Mouse (Mus musculus) hindbrain, postnatal 0 days (tissue): ENCODE results near the gene Ambra1. TPM values are rescaled to one million over a fixed set of nuclear protein-coding genes. Genes with fewer than 3 reads are reported as not detected.
A peak's percentile ranks its signal among the peaks of the same experiment; 100 is the strongest.

Experiments used
- ATAC-seq: fragments of 200-750 bp; cut with Nextera tagmentation; 2 replicates; pipeline ENCODE4 v1.8.0; 2017; ENCODE audit warnings: mild to moderate bottlenecking, moderate TSS enrichment, moderate library complexity
- DNase-seq: peaks from one replicate; pipeline ENCODE4 v3.0.0-alpha.2; 2015; ENCODE audit warnings: low spot score
- H3K27ac ChIP-seq: fragments of 300-500 bp; sonication (generic); 2 replicates; pipeline ENCODE4 v1.5.1; 2014; ENCODE audit warnings: mild to moderate bottlenecking
- H3K27me3 ChIP-seq: fragments of 300-500 bp; sonication (generic); 2 replicates; pipeline ENCODE4 v1.6.1; 2014; ENCODE audit warnings: low read length, mixed read lengths; ENCODE audit not compliant: insufficient read depth
- H3K36me3 ChIP-seq: fragments of 300-500 bp; sonication (generic); 2 replicates; pipeline ENCODE4 v1.6.1; 2014; ENCODE audit warnings: low read length, mixed read lengths; ENCODE audit not compliant: insufficient read depth
- H3K4me1 ChIP-seq: fragments of 300-500 bp; sonication (generic); 2 replicates; pipeline ENCODE4 v1.6.1; 2014; ENCODE audit warnings: antibody characterized with exemption, low read length, mixed read lengths; ENCODE audit not compliant: insufficient read depth
- H3K4me2 ChIP-seq: fragments of 300-500 bp; sonication (generic); 2 replicates; pipeline ENCODE4 v1.6.1; 2014; ENCODE audit warnings: low read depth, mild to moderate bottlenecking, low read length, moderate library complexity, mixed read lengths
- H3K4me3 ChIP-seq: fragments of 300-500 bp; sonication (generic); 2 replicates; pipeline ENCODE4 v1.5.1; 2014; ENCODE audit warnings: low read length
- H3K9ac ChIP-seq: fragments of 300-500 bp; sonication (generic); replicated peaks from 2 replicates; pipeline ENCODE4 v1.6.1; 2014; ENCODE audit warnings: mild to moderate bottlenecking, low read length, moderate library complexity, mixed read lengths
- H3K9me3 ChIP-seq: fragments of 300-500 bp; sonication (generic); 2 replicates; pipeline ENCODE4 v1.6.1; 2016; ENCODE audit warnings: low read length, mixed read lengths
- CTCF ChIP-seq: IDR thresholded peaks from 2 replicates; pipeline ENCODE4 v1.5.1; 2016; ENCODE audit warnings: antibody characterized with exemption, control low read depth, low read depth
- WGBS: fragments of 180-500 bp; shearing (Covaris S2); extraction: QIAGEN DNeasy Blood & Tissue Kit; methylation state at CpG from one replicate; pipeline ENCODE4 v1.1.7; 2014; 5-methylcytosine and 5-hydroxymethylcytosine counted together
- polyA plus RNA-seq: library from polyadenylated mRNA; unstranded; fragments of >200 nt; fragmentation: Nextera tagmentation; extraction: Ambion mirVana; gene quantifications from 2 replicates; pipeline ENCODE4 v1.2.1, GENCODE M21; 2015
- total RNA-seq: library from RNA; depleted of rRNA; stranded (reverse); fragments of >200 nt; gene quantifications from 2 replicates; pipeline ENCODE4 v1.2.3, GENCODE M21; 2014

Ambra1 gene
- total and polyA plus RNA-seq, 2 experiments from 2014 or later, result 15.7 to 50.6 TPM

DNA sequence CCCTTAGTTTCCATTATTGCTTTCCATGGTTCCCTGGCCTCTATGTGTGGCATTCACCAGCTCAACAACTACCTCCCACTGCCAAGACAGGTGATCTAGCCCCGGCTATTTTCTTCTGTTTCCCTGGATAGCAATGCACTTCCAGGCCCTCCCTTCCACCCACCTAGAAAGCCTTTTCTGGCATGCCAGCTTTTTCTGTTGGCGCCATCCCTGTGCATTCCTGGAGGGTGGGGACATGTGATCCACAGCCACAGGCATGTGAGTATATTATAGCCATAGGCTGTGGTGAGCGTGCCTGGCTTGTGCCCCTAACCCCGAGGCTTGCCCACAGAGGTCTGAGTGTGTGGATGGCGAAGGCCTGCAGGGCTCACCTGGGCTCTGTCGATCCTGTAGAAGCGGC, 206.2 kb downstream of the Ambra1 start:
- Histone ChIP-seq H3K27me3 (no peaks in the 10 kb centered on the region), H3K27ac (no peak overlapping the region), H3K4me3 (no peak overlapping the region), H3K9me3 (no peaks in the 10 kb centered on the region), H3K9ac (no peak overlapping the region), H3K36me3 (peaks cover 42% of the 10 kb centered on the region), H3K4me2 (no peak overlapping the region), H3K4me1 (peaks cover 4% of the 10 kb centered on the region; the same call in 1 of the 2 replicates)
- DNase-seq, result no peak
- WGBS, result 89% methylated on average over 7 of the region's 7 CpGs
- no peak for TF ChIP-seq CTCF
- no peak for ATAC-seq

DNA sequence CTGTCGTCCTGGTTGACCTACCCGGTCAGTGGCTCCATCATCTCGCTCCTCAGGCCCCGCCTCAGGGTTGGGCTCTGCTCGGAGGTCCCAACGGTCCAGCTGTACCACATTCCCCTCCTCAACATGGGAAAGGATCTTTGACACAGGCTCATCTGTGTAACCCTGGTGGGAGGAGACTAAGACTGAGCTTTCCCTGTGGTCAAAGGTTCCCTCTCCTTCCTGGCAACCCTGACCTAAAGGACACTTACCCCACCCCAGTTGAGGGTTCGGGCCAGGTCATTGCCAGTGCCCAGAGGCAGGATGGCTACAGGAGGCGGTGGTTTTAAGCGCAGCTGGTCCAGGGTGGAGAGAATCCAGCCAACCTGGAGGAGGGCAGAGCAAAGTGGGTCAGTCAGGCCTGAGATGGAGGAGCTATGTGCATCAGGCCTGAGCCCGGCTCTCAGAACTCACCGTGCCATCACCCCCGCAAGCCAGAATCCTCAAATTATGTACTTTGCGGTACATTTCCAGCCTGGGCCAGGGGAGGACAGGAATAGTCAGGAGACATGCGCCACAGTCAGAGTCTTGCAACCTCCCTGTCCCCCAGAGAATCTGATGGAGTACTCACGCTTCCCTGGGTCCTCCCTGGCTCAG, 209.5 kb downstream of the Ambra1 start:
- no peaks in the 10 kb centered on the region for H3K27me3 ChIP-seq
- ATAC-seq, result no peak
- no peak for DNase-seq
- no peak for TF ChIP-seq CTCF
- 83% methylated on average over 15 of the region's 15 CpGs for WGBS
- no peak overlapping the region for H3K9ac ChIP-seq
- H3K9me3 ChIP-seq, result no peaks in the 10 kb centered on the region
- H3K4me3 ChIP-seq, result no peak overlapping the region
- H3K4me1 ChIP-seq, result no peaks in the 10 kb centered on the region
- H3K36me3 ChIP-seq, result peaks cover 39% of the 10 kb centered on the region
- no peak overlapping the region for H3K27ac ChIP-seq
- H3K4me2 ChIP-seq, result no peak overlapping the region

DNA sequence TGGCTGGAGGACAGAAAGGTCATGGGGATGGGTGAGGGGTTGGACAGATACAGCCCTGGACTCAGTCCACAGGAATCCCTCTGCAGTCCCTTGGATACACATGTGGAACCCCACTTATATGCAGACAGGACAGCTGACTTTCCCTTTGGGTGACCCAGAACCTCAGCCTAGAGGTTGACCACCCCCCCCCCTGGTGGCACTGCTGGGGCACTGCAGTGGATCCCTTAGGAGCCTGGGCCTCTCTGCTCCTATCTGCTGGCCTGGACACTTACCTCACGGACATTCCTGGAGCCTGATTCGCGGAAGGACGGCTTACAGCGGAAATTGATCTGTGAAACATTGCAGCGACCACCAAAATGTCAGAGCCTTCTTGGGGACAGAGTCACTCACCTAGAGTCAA, 212.4 kb downstream of the Ambra1 start:
- no peak overlapping the region for H3K9ac ChIP-seq
- WGBS, result 79% methylated on average over 6 of the region's 6 CpGs

DNA sequence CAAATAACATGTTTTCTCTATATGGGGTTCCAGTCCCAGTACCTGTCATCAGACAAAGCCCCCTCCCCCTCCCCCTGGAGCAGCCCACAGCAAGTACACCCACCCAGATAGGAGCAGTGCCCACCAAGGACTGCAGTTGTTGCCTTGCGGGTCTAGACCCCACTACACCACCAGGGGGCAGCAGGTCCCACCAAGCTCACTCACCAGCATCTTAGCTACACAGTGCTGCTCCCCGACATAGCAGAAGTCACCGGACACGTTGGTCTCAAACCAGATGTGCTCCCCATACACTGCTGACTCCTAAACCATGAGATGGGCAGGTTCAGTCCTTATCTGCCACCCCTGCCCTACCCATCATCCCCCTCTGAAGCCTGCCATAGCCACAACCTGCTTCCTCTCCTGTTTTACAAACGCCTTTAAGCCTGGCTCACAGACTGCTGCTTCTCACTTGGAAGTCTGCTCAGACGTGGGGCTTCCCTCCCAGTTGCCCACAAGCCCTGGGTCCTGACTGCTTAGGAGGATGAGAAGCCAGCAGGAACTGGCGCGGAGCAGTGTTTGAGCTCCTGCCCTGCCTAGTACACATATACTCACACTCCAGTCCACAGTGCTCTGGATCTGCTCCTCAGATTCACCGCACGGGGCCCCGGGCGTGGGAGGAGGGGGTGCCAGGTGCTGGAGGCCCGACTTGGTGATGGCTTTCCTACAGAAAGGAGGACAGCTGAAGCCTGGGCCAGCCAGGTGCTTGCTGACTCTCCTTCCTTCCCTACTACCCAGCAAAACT, 214.4 kb downstream of the Ambra1 start:
- ATAC-seq (peak; percentile 82), DNase-seq (peak; percentile 85)
- Histone ChIP-seq H3K27me3 (no peaks in the 10 kb centered on the region), H3K9ac (no peak overlapping the region; the same call in 1 of the 2 replicates), H3K4me3 (no peak overlapping the region), H3K4me1 (peaks cover 25% of the 10 kb centered on the region), H3K27ac (no peak overlapping the region), H3K4me2 (no peak overlapping the region), H3K9me3 (no peaks in the 10 kb centered on the region), H3K36me3 (peaks cover 15% of the 10 kb centered on the region)
- peak; percentile 98 for TF ChIP-seq CTCF
- 39% methylated on average over 13 of the region's 13 CpGs for WGBS

More for the DNA sequence above, 212.4 kb downstream of the Ambra1 start:
- H3K4me1 ChIP-seq, result peaks cover 14% of the 10 kb centered on the region
- H3K9me3 ChIP-seq, result no peaks in the 10 kb centered on the region
- no peak overlapping the region for H3K4me3 ChIP-seq
- TF ChIP-seq CTCF, result peak; percentile 47
- peaks cover 32% of the 10 kb centered on the region for H3K36me3 ChIP-seq
- H3K4me2 ChIP-seq, result no peak overlapping the region
- H3K27ac ChIP-seq, result no peak overlapping the region
- no peaks in the 10 kb centered on the region for H3K27me3 ChIP-seq
- no peak for DNase-seq
- ATAC-seq, result no peak

DNA sequence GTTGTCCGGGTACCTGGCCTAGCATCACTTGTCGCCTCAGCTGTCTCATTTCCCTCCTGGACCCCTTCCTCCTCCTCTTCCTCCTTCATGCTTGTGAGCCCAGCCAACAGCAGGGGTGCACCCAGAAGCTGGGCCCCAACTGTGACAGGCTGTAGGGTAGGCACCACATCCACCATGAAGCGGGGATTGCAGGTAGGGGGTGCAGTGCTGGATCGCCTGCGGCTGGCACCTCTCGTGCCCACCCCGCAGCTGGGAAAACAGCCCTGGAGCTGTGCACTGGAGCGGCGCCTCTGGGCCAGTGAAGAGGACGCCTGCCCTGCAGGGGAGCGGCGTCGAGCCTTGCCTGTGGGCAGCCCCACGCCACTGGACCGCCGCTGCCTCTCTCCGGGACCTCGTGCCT, 215.5 kb downstream of the Ambra1 start, which contains the start of gene Gm9821:
Gene Gm9821 (plus strand): TSS at position 221 of the 400 bp plus-strand sequence.
- TF ChIP-seq CTCF, result no peak
- Histone ChIP-seq H3K36me3 (peaks cover 3% of the 10 kb centered on the region; the same call in 1 of the 2 replicates), H3K9me3 (no peaks in the 10 kb centered on the region), H3K4me3 (no peak within 1 kb of the TSS), H3K9ac (no peak within 1 kb of the TSS; the same call in 1 of the 2 replicates), H3K4me1 (peaks cover 36% of the 10 kb centered on the region), H3K27ac (peak within 1 kb of the TSS; percentile 68; the same call in 1 of the 2 replicates), H3K4me2 (no peak within 1 kb of the TSS), H3K27me3 (no peaks in the 10 kb centered on the region)
- WGBS, result 71% methylated on average over 18 of the region's 18 CpGs
- no peak for DNase-seq
- no peak for ATAC-seq

DNA sequence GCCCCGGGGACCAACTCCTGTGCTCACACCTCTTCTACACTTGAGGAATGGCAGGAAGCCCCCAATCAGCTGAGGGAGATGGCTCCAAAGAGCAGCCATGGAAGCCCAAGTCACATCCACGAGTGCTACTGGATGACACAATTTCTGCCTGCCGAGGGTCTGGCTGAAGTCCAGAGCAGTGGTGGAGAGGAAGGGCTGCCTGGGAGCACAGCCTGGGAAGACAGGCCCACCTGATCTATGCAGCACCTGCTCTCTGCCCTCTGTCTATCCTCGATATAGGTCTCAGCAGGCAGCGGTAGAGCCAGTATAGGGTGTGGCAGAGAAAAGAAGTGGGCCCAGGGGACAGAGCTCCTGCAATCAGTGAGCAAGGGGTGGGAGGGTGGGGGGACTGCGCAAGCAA, 216.9 kb downstream of the Ambra1 start:
- TF ChIP-seq CTCF, result no peak
- Histone ChIP-seq H3K4me1 (peaks cover 39% of the 10 kb centered on the region), H3K9ac (no peak overlapping the region), H3K9me3 (no peaks in the 10 kb centered on the region), H3K4me3 (no peak overlapping the region), H3K27me3 (no peaks in the 10 kb centered on the region), H3K27ac (peak overlapping the region; percentile 68; the same call in 1 of the 2 replicates), H3K4me2 (no peak overlapping the region), H3K36me3 (no peaks in the 10 kb centered on the region)
- DNase-seq (no peak), ATAC-seq (no peak)
- 50% methylated on average over 6 of the region's 6 CpGs for WGBS
